Mouse (Mus musculus) hindbrain, embryonic 15.5 days (tissue): ENCODE results near the gene Gpr108. TPM values are rescaled to one million over a fixed set of nuclear protein-coding genes. Genes with fewer than 3 reads are reported as not detected.

Experiments used
- ATAC-seq: fragments of 200-750 bp; cut with Nextera tagmentation; 2 replicates; pipeline ENCODE4 v1.8.0; 2017; ENCODE audit warnings: low read depth, moderate number of reproducible peaks, moderate TSS enrichment; ENCODE audit not compliant: low FRiP score
- H3K27ac ChIP-seq: fragments of 300-500 bp; sonication (generic); replicated peaks from 2 replicates; pipeline ENCODE4 v1.5.1; 2015; ENCODE audit warnings: mild to moderate bottlenecking, inconsistent platforms
- H3K27me3 ChIP-seq: fragments of 300-500 bp; sonication (generic); 2 replicates; pipeline ENCODE4 v1.6.1; 2015; ENCODE audit warnings: control low read depth, inconsistent platforms
- H3K36me3 ChIP-seq: fragments of 300-500 bp; sonication (generic); 2 replicates; pipeline ENCODE4 v1.6.1; 2015; ENCODE audit warnings: control low read depth, inconsistent platforms
- H3K4me1 ChIP-seq: fragments of 300-500 bp; sonication (generic); replicated peaks from 2 replicates; pipeline ENCODE4 v1.6.1; 2015; ENCODE audit warnings: control low read depth, inconsistent platforms
- H3K4me2 ChIP-seq: fragments of 300-500 bp; sonication (generic); 2 replicates; pipeline ENCODE4 v1.6.1; 2015; ENCODE audit warnings: moderate library complexity, mild to moderate bottlenecking, inconsistent platforms
- H3K4me3 ChIP-seq: fragments of 300-500 bp; sonication (generic); 2 replicates; pipeline ENCODE4 v1.5.1; 2015; ENCODE audit warnings: mild to moderate bottlenecking, inconsistent platforms
- H3K9ac ChIP-seq: fragments of 300-500 bp; sonication (generic); 2 replicates; pipeline ENCODE4 v1.6.1; 2015; ENCODE audit warnings: inconsistent platforms
- H3K9me3 ChIP-seq: fragments of 300-500 bp; sonication (generic); 2 replicates; pipeline ENCODE4 v1.6.1; 2016; ENCODE audit warnings: control low read depth, inconsistent platforms
- WGBS: fragments of 180-500 bp; shearing (Covaris S2); methylation state at CpG from one replicate; pipeline ENCODE4 v1.1.7; 2015; 5-methylcytosine and 5-hydroxymethylcytosine counted together
- polyA plus RNA-seq: library from polyadenylated mRNA; unstranded; fragments of >200 nt; fragmentation: Nextera tagmentation; extraction: Ambion mirVana; gene quantifications from 2 replicates; pipeline ENCODE4 v1.2.1, GENCODE M21; 2015

Gpr108 gene
- polyA plus RNA-seq, 1 experiment from 2014 or later: 22.3 TPM

DNA sequence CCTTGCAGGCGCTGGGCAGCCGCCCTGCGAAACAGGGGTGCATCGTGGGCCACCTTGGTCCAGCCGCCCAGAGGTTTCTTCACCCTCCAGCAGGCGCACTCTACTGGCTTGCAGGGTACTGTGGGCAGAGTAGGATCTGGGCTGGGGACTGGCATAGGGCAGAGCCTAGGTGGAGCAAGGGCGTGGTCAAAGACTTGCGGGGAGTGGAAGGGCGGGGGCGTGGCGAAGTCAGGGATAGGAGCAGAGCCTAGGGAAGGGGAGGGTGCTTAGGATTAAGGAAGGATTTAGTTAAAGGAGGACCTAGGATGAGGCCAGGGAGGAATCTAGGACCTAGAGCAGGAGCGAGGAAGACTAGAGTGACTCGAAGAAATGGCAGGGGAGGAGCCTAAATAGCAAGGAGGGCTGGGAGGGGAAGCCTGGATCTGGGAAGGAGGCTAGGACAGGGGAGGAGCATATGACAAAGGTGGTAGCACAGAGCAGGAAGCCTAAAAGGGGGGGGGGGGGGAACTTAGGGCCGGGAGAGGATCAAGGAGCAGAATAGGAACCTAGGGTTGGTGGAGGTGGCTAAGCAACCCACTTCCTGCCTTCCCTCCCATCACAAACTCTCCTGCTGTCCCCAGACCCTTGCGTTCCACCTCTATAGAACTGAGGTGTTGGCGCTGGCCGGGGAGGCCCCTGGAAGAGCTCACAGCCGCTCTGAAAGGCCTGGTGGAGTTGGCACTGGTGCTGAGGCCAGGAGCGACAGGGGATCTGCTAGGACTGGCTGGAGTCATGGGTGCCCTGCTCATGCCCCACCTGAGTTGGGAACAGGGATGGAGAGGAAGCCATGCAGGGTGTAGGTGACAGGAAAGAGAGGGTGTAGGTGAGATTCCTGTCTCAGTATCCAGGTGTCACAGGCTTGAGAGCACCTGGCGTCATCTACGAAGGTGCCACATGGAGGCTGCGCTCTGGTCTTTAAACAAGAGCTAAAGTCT, 17.0 kb upstream of the Gpr108 start:
- WGBS: 34% methylated on average over 21 of the region's 22 CpGs
- peak; percentile 32; the same call in 1 of the 2 replicates for ATAC-seq
- Histone ChIP-seq H3K36me3 (no peaks in the 10 kb centered on the region; the same call in 1 of the 2 replicates), H3K4me2 (no peak overlapping the region), H3K27me3 (no peaks in the 10 kb centered on the region), H3K4me1 (no peaks in the 10 kb centered on the region), H3K4me3 (no peak overlapping the region), H3K27ac (no peak overlapping the region), H3K9ac (no peak overlapping the region), H3K9me3 (no peaks in the 10 kb centered on the region)

DNA sequence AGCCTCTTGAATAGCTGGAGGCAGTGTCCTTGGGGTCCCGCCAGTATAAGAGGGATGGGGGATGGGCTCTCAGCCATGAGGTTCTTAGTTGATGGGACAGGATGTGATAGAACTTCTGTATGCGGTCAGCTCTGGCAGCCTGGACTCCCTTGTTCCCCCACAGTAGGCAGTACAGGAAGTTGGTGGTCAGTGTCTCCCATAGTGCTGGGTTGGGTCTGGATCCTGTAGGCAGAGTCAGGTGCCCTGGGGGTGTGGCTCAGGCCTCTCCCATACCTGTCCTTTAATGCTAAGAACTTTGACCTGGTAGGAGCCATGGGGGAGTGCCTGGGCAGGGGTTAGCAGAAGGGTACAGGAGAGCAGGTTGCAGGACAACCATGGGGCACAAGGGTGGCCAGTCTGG, 15.9 kb upstream of the Gpr108 start:
- Histone ChIP-seq H3K4me3 (no peak overlapping the region), H3K36me3 (no peaks in the 10 kb centered on the region; the same call in 1 of the 2 replicates), H3K4me1 (no peaks in the 10 kb centered on the region), H3K9me3 (no peaks in the 10 kb centered on the region), H3K4me2 (no peak overlapping the region), H3K9ac (no peak overlapping the region), H3K27ac (no peak overlapping the region), H3K27me3 (no peaks in the 10 kb centered on the region)
- 90% methylated on average over 2 of the region's 2 CpGs for WGBS
- ATAC-seq: peak; percentile 27; the same call in 1 of the 2 replicates

DNA sequence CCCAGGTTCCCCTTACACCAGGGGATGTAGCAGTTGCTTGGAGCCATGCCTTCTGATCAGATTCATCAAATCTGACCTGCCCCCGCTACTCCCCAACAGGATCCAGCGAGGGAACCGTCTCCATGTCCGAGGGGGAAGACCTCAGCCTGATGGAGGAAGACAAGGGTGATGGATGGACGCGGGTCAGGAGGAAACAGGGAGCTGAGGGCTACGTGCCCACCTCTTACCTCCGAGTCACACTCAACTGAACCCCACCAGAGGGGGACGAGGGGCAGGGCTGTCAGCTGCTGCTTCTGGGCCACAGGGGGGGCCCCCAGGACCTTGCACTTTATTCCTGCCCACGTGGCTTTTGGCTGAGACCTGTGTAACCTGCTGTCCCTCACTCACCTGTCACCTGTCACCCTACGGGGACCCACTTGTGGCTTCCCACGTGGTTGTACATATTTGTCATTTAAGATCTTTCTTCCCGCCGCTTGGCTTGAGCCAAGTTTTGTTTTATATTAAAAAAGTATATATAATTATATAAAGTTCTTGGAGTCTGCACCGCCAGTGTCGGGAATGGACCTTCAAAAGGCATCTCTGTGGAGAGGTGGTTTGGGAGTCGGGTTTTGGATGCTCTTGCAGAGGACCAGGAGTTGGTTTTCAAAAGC, 14.8 kb upstream of the Gpr108 start:
- WGBS: 94% methylated on average over 17 of the region's 17 CpGs
- no peak for ATAC-seq
- Histone ChIP-seq H3K4me3 (no peak overlapping the region), H3K36me3 (no peaks in the 10 kb centered on the region; the same call in 1 of the 2 replicates), H3K27ac (no peak overlapping the region), H3K27me3 (no peaks in the 10 kb centered on the region), H3K4me2 (no peak overlapping the region), H3K4me1 (no peaks in the 10 kb centered on the region), H3K9me3 (no peaks in the 10 kb centered on the region), H3K9ac (no peak overlapping the region)

DNA sequence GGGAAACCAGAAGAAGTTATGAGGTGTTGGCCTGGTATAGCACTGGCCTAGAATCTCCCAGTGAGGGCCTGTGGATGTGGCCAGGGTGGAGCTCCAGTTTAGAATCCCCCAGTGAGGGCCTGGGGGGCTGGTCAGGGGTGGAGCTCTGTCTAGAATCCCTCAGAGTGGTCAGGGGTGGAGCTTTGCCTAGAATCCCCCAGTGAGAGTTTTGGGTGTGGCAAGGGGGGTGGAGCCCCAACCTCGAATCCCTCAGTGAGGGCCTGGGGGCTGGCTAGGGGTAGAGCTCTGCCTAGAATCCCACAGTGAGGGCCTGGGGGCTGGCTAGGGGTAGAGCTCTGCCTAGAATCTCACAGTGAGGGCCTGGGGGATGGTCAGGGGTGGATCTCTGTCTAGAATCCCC, 13.6 kb upstream of the Gpr108 start:
- Histone ChIP-seq H3K9ac (no peak overlapping the region), H3K4me3 (no peak overlapping the region), H3K4me2 (no peak overlapping the region), H3K36me3 (no peaks in the 10 kb centered on the region; the same call in 1 of the 2 replicates), H3K4me1 (no peaks in the 10 kb centered on the region), H3K27ac (no peak overlapping the region), H3K27me3 (no peaks in the 10 kb centered on the region), H3K9me3 (no peaks in the 10 kb centered on the region)
- 69% methylated on average over 1 of the region's 1 CpGs for WGBS
- ATAC-seq: 0 out of 2 replicates have a peak, but pooled peaks have one; percentile 14

DNA sequence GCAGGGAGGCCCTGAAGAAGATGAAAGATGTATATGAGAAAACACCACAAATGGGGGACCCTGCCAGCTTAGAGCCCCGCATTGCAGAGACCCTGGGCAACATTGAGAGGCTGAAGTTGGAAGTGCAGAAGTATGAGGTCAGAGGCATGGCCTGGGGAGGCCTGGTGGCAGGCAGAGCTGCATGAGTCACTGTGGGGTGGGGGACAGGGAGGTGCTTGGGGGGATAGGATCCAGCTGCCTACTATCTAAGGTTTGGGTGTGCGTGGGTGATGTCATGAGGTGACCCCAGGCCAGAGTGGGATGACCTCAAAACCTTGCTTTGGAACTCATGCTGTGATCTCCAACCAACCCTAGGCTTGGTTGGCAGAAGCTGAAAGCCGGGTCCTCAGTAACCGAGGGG, 13.0 kb upstream of the Gpr108 start:
- 96% methylated on average over 4 of the region's 4 CpGs for WGBS
- Histone ChIP-seq H3K9ac (no peak overlapping the region), H3K36me3 (no peaks in the 10 kb centered on the region; the same call in 1 of the 2 replicates), H3K27me3 (no peaks in the 10 kb centered on the region), H3K9me3 (no peaks in the 10 kb centered on the region), H3K4me2 (no peak overlapping the region), H3K27ac (no peak overlapping the region), H3K4me1 (no peaks in the 10 kb centered on the region), H3K4me3 (no peak overlapping the region)
- ATAC-seq: no peak

DNA sequence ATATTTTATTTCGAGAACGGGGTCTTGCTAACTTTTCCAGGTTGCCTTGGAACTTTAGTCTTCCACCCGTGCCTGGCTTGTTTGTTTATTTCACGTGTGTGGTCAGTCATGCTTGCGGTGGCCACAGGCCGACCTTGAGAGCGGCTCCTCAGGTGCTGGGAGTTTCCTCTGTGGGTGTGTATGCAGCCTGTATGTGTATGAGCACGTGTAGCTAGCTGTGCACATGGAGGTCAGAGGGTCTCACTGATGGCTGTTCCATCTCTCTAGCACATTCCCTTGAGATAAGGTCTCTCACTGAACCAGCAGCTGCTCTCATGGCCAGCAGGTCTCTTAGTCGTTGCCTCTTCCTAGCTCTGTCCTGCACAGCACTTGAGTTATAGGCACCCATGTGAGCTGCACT, 12.1 kb upstream of the Gpr108 start:
- Histone ChIP-seq H3K27ac (no peak overlapping the region), H3K4me2 (no peak overlapping the region), H3K36me3 (no peaks in the 10 kb centered on the region; the same call in 1 of the 2 replicates), H3K27me3 (no peaks in the 10 kb centered on the region), H3K4me3 (no peak overlapping the region), H3K9me3 (no peaks in the 10 kb centered on the region), H3K4me1 (no peaks in the 10 kb centered on the region), H3K9ac (no peak overlapping the region)
- no peak for ATAC-seq
- 92% methylated on average over 9 of the region's 9 CpGs for WGBS

DNA sequence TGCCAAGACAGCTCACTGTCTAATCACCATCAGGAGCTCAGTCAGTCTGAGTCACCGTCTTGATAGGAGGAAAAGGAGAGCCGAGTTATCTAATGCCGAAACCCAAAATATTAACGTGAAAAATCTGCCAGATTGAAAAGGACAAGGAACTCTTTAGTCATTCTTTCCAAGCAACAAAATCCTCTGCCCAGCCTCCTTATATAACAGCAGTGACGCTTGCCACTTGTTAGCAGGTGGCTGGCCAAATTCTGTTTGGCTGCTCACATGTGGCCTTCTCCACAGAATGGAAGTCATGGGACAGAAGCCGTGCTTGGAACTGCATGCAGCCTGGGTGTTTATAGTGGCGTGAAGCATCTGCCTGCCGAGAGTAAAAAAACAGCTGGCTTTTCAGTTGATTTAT, 11.5 kb upstream of the Gpr108 start:
- Histone ChIP-seq H3K9me3 (no peaks in the 10 kb centered on the region), H3K36me3 (no peaks in the 10 kb centered on the region; the same call in 1 of the 2 replicates), H3K27me3 (no peaks in the 10 kb centered on the region), H3K27ac (no peak overlapping the region), H3K4me2 (no peak overlapping the region), H3K4me1 (no peaks in the 10 kb centered on the region), H3K4me3 (no peak overlapping the region), H3K9ac (no peak overlapping the region)
- 94% methylated on average over 8 of the region's 8 CpGs for WGBS
- no peak for ATAC-seq

DNA sequence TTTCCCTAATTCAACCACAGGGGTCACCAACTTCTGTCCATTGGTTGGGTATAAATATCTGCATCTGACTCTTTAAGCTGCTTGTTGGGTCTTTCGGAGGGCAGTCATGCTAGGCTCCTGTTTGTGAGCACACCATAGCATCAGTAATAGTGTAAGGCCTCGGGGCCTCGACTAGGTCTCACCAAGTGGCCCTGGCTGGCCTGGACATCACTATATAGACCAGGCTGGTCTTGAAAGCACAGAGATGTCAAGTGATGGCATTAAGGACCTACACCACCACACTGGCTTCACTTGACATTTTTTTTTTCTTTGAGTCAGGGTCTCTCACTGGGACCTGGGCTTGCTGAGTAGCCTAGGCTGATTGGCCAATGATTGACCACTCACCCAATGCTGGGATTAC, 9.9 kb upstream of the Gpr108 start:
- ATAC-seq: no peak

DNA sequence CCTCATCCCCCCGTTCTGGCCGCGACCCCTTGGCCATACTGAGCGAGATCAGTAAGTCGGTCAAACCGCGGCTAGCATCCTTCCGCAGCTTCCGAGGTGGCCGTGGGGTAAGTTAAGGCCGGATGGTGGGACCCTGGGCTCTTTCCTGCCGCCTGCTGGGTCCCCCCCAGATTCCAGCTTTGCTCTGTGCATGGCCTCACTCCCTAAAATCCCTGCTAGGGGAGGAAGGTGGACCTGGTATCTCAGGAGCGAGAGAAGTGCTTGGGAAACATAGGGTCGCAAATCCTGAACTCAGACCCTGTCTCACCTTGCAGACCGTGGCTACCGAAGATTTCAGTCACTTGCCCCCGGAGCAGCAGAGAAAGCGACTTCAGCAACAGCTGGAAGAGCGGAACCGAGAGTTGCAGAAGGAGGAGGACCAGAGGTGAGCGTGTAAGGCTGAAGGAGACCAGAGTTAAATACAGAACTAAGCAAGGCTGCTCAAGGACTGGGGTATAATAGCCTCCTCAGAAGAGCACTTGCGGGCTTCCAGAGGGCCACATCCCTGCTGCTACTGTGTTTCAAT, 8.8 kb upstream of the Gpr108 start:
- Histone ChIP-seq H3K36me3 (no peaks in the 10 kb centered on the region), H3K4me3 (no peak overlapping the region), H3K9me3 (no peaks in the 10 kb centered on the region), H3K4me1 (no peaks in the 10 kb centered on the region), H3K27ac (no peak overlapping the region), H3K27me3 (no peaks in the 10 kb centered on the region), H3K9ac (no peak overlapping the region), H3K4me2 (no peak overlapping the region)
- ATAC-seq: no peak
- WGBS: 96% methylated on average over 22 of the region's 22 CpGs

More for the DNA sequence above, 9.9 kb upstream of the Gpr108 start:
- no peak overlapping the region for H3K4me2 ChIP-seq
- H3K9me3 ChIP-seq: no peaks in the 10 kb centered on the region
- H3K27me3 ChIP-seq: no peaks in the 10 kb centered on the region
- no peaks in the 10 kb centered on the region; the same call in 1 of the 2 replicates for H3K36me3 ChIP-seq
- no peaks in the 10 kb centered on the region for H3K4me1 ChIP-seq
- H3K9ac ChIP-seq: no peak overlapping the region
- no peak overlapping the region for H3K27ac ChIP-seq
- WGBS: 98% methylated on average over 3 of the region's 3 CpGs
- H3K4me3 ChIP-seq: no peak overlapping the region

DNA sequence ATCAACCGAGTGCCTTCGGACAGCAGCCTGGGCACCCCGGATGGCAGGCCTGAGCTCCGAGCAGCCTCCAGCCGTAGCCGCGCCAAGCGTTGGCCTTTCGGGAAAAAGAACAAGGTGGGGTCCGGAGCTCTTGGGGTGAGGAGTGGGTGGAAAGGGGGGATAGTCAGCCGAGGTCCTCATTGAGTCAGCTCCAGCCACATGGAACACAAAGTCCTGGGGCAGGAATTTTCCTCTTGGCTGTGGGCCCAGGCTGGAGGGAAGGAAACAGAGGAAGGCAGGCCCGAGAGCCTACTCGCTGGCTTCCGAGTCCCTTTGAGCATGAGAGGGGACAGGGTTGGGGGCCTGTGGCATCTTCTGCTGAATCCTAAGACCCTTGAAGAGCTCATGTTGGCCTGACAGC, 7.1 kb upstream of the Gpr108 start:
- no peaks in the 10 kb centered on the region for H3K27me3 ChIP-seq
- no peak overlapping the region for H3K27ac ChIP-seq
- no peak overlapping the region for H3K9ac ChIP-seq
- no peak overlapping the region for H3K4me3 ChIP-seq
- H3K4me2 ChIP-seq: no peak overlapping the region
- peaks cover 7% of the 10 kb centered on the region for H3K4me1 ChIP-seq
- H3K36me3 ChIP-seq: no peaks in the 10 kb centered on the region
- WGBS: 89% methylated on average over 14 of the region's 14 CpGs
- H3K9me3 ChIP-seq: no peaks in the 10 kb centered on the region
- no peak for ATAC-seq

DNA sequence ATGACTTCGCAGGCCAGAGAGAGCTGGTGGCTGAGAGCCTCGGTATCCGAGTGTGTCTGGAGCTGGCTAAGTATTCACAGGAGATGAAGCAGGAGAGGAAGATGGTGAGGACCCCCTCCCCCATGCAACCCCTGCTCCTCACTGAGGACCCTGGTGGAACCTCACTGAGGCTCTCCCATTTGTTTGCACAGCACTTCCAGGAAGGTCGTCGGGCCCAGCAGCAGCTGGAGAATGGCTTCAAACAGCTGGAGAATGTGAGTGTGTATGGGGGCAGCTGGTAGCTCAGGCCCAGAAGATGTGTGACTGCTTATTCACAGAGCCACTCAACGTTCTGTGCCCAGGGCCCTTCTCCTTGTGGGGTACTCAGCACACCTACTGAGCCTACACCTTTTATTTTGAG, 5.1 kb upstream of the Gpr108 start:
- Histone ChIP-seq H3K27me3 (no peaks in the 10 kb centered on the region), H3K36me3 (no peaks in the 10 kb centered on the region), H3K9ac (no peak overlapping the region), H3K4me3 (no peak overlapping the region), H3K4me2 (no peak overlapping the region), H3K27ac (no peak overlapping the region), H3K9me3 (no peaks in the 10 kb centered on the region), H3K4me1 (peaks cover 27% of the 10 kb centered on the region)
- ATAC-seq: no peak
- WGBS: 88% methylated on average over 6 of the region's 6 CpGs

DNA sequence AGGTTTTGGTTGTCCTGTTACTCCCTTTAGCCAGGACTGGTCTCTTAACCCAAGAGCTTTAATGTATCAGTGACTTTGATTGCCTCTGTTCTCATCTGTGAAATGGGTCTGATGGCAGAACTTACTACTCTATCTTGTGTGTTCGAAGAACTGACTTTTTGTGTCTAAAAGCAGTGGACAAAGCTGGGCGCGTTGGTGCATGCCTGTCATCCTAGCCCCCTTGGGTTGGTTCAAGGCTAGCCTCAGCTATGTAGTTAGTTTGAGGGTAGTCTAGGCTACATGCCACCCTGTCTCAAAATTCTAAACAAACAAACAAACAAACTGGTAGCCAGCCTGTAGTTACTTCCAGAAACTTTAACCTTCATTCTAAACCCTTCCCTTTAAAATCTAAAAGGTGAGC, 3.2 kb upstream of the Gpr108 start:
- Histone ChIP-seq H3K4me2 (peak overlapping the region; percentile 83; the same call in 1 of the 2 replicates), H3K9ac (no peak overlapping the region), H3K27ac (no peak overlapping the region), H3K4me3 (no peak overlapping the region), H3K36me3 (no peaks in the 10 kb centered on the region), H3K4me1 (peaks cover 34% of the 10 kb centered on the region), H3K27me3 (no peaks in the 10 kb centered on the region), H3K9me3 (no peaks in the 10 kb centered on the region)
- 97% methylated on average over 3 of the region's 3 CpGs for WGBS
- no peak for ATAC-seq
